21 mouse cellular contexts compared by ENCODE assay signal in genomic region chr13:102487416-102488097, GRCm38 (mm10).
A peak's percentile ranks its signal among the peaks of the same experiment; 100 is the strongest.
DNase-seq lines count a peak whose midpoint lies in the region; ATAC-seq and TF ChIP-seq lines count a peak whose summit lies in the region.
"Had no signal": no experiment of that assay in that cellular context is flagged by ENCODE, and none has a peak within 500 bp of the region (broad histone marks: within the 10 kb centered on the region; RNA-seq: fewer than 3 reads in every experiment).

No protein-coding gene starts in this region.

- no peak for TF ChIP-seq CTCF in lung, adult 2 months (IDR thresholded peaks at IDR 0.05; ENCODE audit: insufficient read depth, low read length)

- H3K9me3 ChIP-seq in hindbrain, embryonic 10.5 days = no peaks in the 10 kb centered on the region
- no peaks in the 10 kb centered on the region for H3K9me3 ChIP-seq in hindbrain, embryonic 14.5 days (ENCODE audit: control insufficient read depth, low read length)
- no peaks in the 10 kb centered on the region for H3K9me3 ChIP-seq in lung, embryonic 16.5 days (ENCODE audit: control insufficient read depth, low read length)
- no peaks in the 10 kb centered on the region for H3K9me3 ChIP-seq in midbrain, embryonic 11.5 days (ENCODE audit: control insufficient read depth, low read length)
- H3K9me3 ChIP-seq: hindbrain, embryonic 13.5 days; limb, embryonic 13.5 days had no signal

- no peak overlapping the region for H3K4me3 ChIP-seq in hindbrain, embryonic 10.5 days
- H3K4me3 ChIP-seq in hindbrain, embryonic 14.5 days (replicated peaks; ENCODE audit: low read length) = no peak overlapping the region
- no peak overlapping the region for H3K4me3 ChIP-seq in lung, embryonic 16.5 days (ENCODE audit: low read length)
- H3K4me3 ChIP-seq in lung, adult 2 months (replicated peaks; ENCODE audit: extremely low read depth, low read depth, low read length) = no peak overlapping the region
- H3K4me3 ChIP-seq in midbrain, embryonic 11.5 days (ENCODE audit: low read depth, low read length) = no peak overlapping the region
- H3K4me3 ChIP-seq: hindbrain, embryonic 13.5 days; limb, embryonic 13.5 days had no signal

- H3K4me1 ChIP-seq in hindbrain, embryonic 10.5 days (replicated peaks) = no peaks in the 10 kb centered on the region
- no peaks in the 10 kb centered on the region for H3K4me1 ChIP-seq in hindbrain, embryonic 14.5 days (replicated peaks; ENCODE audit: control insufficient read depth, insufficient read depth, low read length)
- H3K4me1 ChIP-seq in lung, embryonic 16.5 days (replicated peaks; ENCODE audit: control insufficient read depth, insufficient read depth, low read length) = no peaks in the 10 kb centered on the region
- H3K4me1 ChIP-seq in lung, adult 2 months (ENCODE audit: control insufficient read depth, insufficient read depth, low read length) = no peaks in the 10 kb centered on the region
- H3K4me1 ChIP-seq in midbrain, embryonic 11.5 days (ENCODE audit: control insufficient read depth, insufficient read depth, low read length) = no peaks in the 10 kb centered on the region
- H3K4me1 ChIP-seq: hindbrain, embryonic 13.5 days had no signal

- H3K4me2 ChIP-seq in hindbrain, embryonic 14.5 days (replicated peaks) = no peak overlapping the region
- no peak overlapping the region for H3K4me2 ChIP-seq in lung, embryonic 16.5 days (ENCODE audit: low read depth, low read length)
- H3K4me2 ChIP-seq in midbrain, embryonic 11.5 days = no peak overlapping the region
- H3K4me2 ChIP-seq: hindbrain, embryonic 13.5 days; limb, embryonic 13.5 days had no signal

- TF ChIP-seq POLR2A in lung, adult 2 months (IDR thresholded peaks at IDR 0.05; ENCODE audit: borderline replicate concordance, extremely low read depth, low read depth, low read length) = no peak

- no peak overlapping the region for H3K9ac ChIP-seq in hindbrain, embryonic 14.5 days
- no peak overlapping the region for H3K9ac ChIP-seq in lung, embryonic 16.5 days (ENCODE audit: low read length)
- no peak overlapping the region for H3K9ac ChIP-seq in midbrain, embryonic 11.5 days (ENCODE audit: low read length)
- H3K9ac ChIP-seq: hindbrain, embryonic 13.5 days; limb, embryonic 13.5 days; liver, embryonic 14.5 days had no signal

- 58% methylated on average over 4 of the region's 4 CpGs for WGBS in hindbrain, embryonic 10.5 days
- WGBS in hindbrain, embryonic 14.5 days = 54% methylated on average over 4 of the region's 4 CpGs
- WGBS in lung, embryonic 16.5 days = 65% methylated on average over 4 of the region's 4 CpGs
- WGBS in lung, adult 2 months = 57% methylated on average over 4 of the region's 4 CpGs
- WGBS in midbrain, embryonic 11.5 days = 34% methylated on average over 4 of the region's 4 CpGs

- ATAC-seq in hindbrain, embryonic 14.5 days (ENCODE audit: low FRiP score) = no peak
- 0 out of 2 replicates have a peak, but pooled peaks have one; percentile 41 for ATAC-seq in lung, embryonic 16.5 days (ENCODE audit: low read depth)
- ATAC-seq in midbrain, embryonic 11.5 days (ENCODE audit: low FRiP score) = peak; percentile 88
- ATAC-seq: intestine, embryonic 16.5 days had no signal

- H3K27ac ChIP-seq in hindbrain, embryonic 10.5 days = no peak overlapping the region
- H3K27ac ChIP-seq in hindbrain, embryonic 14.5 days = no peak overlapping the region
- H3K27ac ChIP-seq in lung, embryonic 16.5 days (ENCODE audit: low read length) = no peak overlapping the region
- H3K27ac ChIP-seq in midbrain, embryonic 11.5 days (ENCODE audit: low read depth, low read length) = no peak overlapping the region
- H3K27ac ChIP-seq: hindbrain, embryonic 13.5 days; limb, embryonic 13.5 days; liver, embryonic 14.5 days; stomach, postnatal 0 days had no signal

- DNase-seq in hindbrain, embryonic 10.5 days (ENCODE audit: low spot score) = peak; percentile 10
- no peak for DNase-seq in hindbrain, embryonic 14.5 days (ENCODE audit: low spot score)
- DNase-seq in lung, adult 2 months = no peak
- DNase-seq in midbrain, embryonic 11.5 days (ENCODE audit: low spot score, missing footprints) = peak; percentile 84
- peak; percentile 70 for DNase-seq in retina, postnatal 7 days (ENCODE audit: low read depth, low spot score)
- DNase-seq in T-cell, adult 2 months (ENCODE audit: low spot score) = no peak
- DNase-seq in spleen, postnatal 14 days (ENCODE audit: low spot score in 2 of 2) = no peak
- DNase-seq: adrenal gland, postnatal 10 days; B cell, adult 2 months; cerebellum, adult 11-12 months; cerebellum, postnatal 36 days; gastrocnemius, postnatal 10 days; layer of hippocampus, postnatal 36 days; right cerebral cortex, postnatal 25 days; thymus, postnatal 14 days had no signal

- H3K27me3 ChIP-seq in hindbrain, embryonic 10.5 days (ENCODE audit: insufficient read depth, poor library complexity, severe bottlenecking) = no peaks in the 10 kb centered on the region
- H3K27me3 ChIP-seq in hindbrain, embryonic 14.5 days (ENCODE audit: control insufficient read depth, insufficient read depth, low read length) = no peaks in the 10 kb centered on the region
- H3K27me3 ChIP-seq in lung, embryonic 16.5 days (ENCODE audit: control insufficient read depth, insufficient read depth, low read depth, low read length) = no peaks in the 10 kb centered on the region
- H3K27me3 ChIP-seq in midbrain, embryonic 11.5 days (ENCODE audit: control insufficient read depth, insufficient read depth, low read length) = no peaks in the 10 kb centered on the region
- H3K27me3 ChIP-seq: hindbrain, embryonic 13.5 days; limb, embryonic 13.5 days had no signal

- H3K36me3 ChIP-seq in hindbrain, embryonic 10.5 days = no peaks in the 10 kb centered on the region
- no peaks in the 10 kb centered on the region for H3K36me3 ChIP-seq in hindbrain, embryonic 14.5 days (replicated peaks; ENCODE audit: control insufficient read depth, insufficient read depth)
- H3K36me3 ChIP-seq in lung, embryonic 16.5 days (ENCODE audit: control insufficient read depth, insufficient read depth, low read length) = no peaks in the 10 kb centered on the region
- no peaks in the 10 kb centered on the region for H3K36me3 ChIP-seq in midbrain, embryonic 11.5 days (ENCODE audit: control insufficient read depth, insufficient read depth, low read length)
- H3K36me3 ChIP-seq: hindbrain, embryonic 13.5 days; limb, embryonic 13.5 days had no signal

Comparison
In these comparisons a context has a peak if more than half of its experiments do, and no peak if none do; other contexts are left out.
1. DNase-seq: peak in hindbrain, embryonic 10.5 days (single experiment), midbrain, embryonic 11.5 days (single experiment) and retina, postnatal 7 days (single experiment); none in hindbrain, embryonic 14.5 days (single experiment), lung, adult 2 months (single experiment), T-cell, adult 2 months (single experiment) and spleen, postnatal 14 days (0 of 2).